Mouse (Mus musculus): ENCODE results near the gene Tmem109.

DNA sequence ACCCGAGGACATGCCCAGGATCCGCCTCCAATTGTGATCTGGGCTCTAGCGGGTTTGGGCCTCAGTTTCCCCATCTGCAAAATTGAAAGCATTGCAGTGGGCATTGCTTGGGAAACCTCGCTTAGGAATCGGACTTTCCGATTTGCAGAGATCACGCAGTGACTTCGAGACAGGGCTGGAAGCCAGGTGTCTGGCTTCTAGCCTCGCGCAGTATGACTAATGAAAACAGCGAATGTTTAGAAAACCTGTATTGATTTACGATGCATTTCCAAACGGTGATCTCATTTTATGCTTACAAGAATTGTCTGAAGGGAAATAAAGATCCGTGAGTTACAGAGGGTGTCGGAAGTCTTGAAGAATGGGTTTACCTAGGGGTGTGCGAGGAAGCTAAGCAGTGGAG lies 13.9 kb upstream of the Tmem109 start:
- TF ChIP-seq MAX (IDR thresholded peaks at IDR 0.05; ENCODE audit: low read length): no peak
- no peak for TF ChIP-seq SMC3 (IDR thresholded peaks at IDR 0.05; ENCODE audit: low read depth, low read length)
- TF ChIP-seq CTCF (conservative IDR thresholded peaks at IDR 0.05 in 1 of 2, IDR thresholded peaks at IDR 0.05 in 1 of 2; ENCODE audit: low read depth in 2 of 2, low read length in 2 of 2): no peak
- no peak for TF ChIP-seq HCFC1 (IDR thresholded peaks at IDR 0.05; ENCODE audit: low read depth, low read length)
- no peak for TF ChIP-seq POLR2AphosphoS2 (IDR thresholded peaks at IDR 0.05; ENCODE audit: low read depth, low read length)
- TF ChIP-seq ZKSCAN1 (IDR thresholded peaks at IDR 0.05; ENCODE audit: borderline replicate concordance, low read depth, low read length): no peak
- no peak for TF ChIP-seq NRF1 (IDR thresholded peaks at IDR 0.05; ENCODE audit: low read depth, low read length)
- no peak for TF ChIP-seq CHD2 (IDR thresholded peaks at IDR 0.05; ENCODE audit: low read length)
- no peak for TF ChIP-seq JUND (conservative IDR thresholded peaks at IDR 0.05; ENCODE audit: low read depth, low read length)
- no peak for TF ChIP-seq IRF4 (IDR thresholded peaks at IDR 0.05; ENCODE audit: low read depth, low read length)
